Mouse (Mus musculus) frontal cortex, adult (tissue): ENCODE results near the gene Olfr55.
"Not testable (repeated sequence)": the region's sequence is repeated elsewhere in the genome, so short reads cannot be mapped to it uniquely, and the experiment has no call there.

Experiments used
- ATAC-seq: cut with Nextera tagmentation; 2 replicates; pipeline ENCODE4 v1.9.2; 2017; ENCODE audit warnings: mild to moderate bottlenecking, moderate library complexity, mixed read lengths; ENCODE audit not compliant: low TSS enrichment

Olfr55 gene

GRCm38 (mm10) chr17:33168147-33168546, at the start of gene Olfr55:
Gene Olfr55 (plus strand): TSS chr17:33168447.
- ATAC-seq, result not testable (repeated sequence)

DNA sequence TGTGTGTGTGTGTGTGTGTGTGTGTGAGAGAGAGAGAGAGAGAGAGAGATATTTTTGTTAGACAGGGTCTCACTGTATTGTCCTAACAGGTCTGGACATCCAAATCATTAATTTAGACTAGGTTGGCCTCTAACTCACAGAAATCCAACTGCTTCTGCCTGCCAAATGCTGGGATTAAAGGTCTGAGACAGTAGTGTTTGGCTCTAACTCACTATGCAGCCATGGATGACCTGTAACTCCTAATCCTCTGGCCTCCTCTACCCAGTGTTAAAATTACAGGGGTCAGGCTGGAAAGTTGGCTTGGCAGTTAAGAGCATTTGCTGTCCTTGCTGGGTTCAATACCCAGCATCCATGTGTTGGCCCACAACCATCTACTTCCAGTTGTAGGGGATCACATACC, 43.7 kb upstream of the Olfr55 start:
- ATAC-seq, result no peak

DNA sequence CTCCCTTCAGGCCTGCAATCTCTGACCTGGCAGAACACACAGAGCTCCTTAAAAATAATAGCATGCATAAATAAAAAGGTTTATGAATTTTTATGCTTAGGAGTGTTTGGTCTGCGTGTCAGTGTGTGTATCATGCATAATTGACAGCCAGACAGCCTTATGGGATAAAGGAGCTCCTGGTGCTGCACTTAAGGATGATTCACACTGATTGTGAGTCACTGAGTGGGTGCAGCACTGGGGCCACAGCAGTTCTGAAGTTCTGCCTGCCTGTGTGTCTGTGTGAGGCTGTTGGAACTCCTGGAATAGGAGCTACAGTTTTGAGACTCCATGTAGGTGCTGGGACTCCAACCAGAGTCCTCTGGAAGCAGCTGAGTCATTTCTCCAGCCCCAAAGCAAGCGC, 42.0 kb upstream of the Olfr55 start:
- peak; percentile 72; the same call in 1 of the 2 replicates for ATAC-seq

DNA sequence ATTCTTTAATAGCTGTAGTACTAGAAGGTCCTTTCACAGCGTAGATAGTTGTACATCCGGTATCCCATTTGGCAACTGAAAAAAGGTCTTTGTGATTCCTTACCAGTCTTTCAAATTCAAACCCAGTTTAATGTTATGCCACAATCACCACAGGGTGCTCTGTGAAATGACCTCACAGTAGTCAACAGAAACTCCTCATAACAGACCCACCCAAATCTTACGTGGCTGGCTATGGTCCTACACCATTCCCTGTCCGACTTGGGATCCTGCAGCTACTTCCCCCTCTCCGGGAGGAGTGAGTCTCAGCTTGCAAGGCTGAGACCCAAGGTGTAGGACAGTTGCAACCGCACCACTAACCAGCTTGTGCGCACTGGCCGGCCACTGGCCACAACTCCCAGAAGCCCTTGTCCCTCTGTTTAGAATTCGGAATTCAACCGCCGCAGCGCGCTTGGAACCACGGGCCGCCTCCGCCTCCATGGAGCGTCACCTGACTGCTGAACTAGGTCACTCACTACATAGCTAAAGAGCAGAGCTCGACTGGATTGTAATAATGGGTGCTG, 28.9 kb upstream of the Olfr55 start, which contains the start of gene Morc2b:
Gene Morc2b, minus strand, starts transcription at position 423 of the 560 bp plus-strand sequence.
- ATAC-seq, result no peak

GRCm38 (mm10) chr17:33191002-33191401, 22.8 kb downstream of the Olfr55 start, which contains the start of gene Olfr239:
Gene Olfr239 (plus strand): TSS chr17:33191302.
- not testable (repeated sequence) for ATAC-seq

- ATAC-seq, result no peak
Measured at GRCm38 (mm10) chr17:33221590-33221989, 53.3 kb downstream of the Olfr55 start, which contains the start of gene Olfr1564. Gene Olfr1564 (minus strand): TSS chr17:33221690.
